Mouse (Mus musculus) cerebellum, adult 9-11 months (tissue): Measurements from ENCODE around the gene Zbed4.
"Not testable (repeated sequence)": the region's sequence is repeated elsewhere in the genome, so short reads cannot be mapped to it uniquely, and the experiment has no call there.

Experiments
- DNase-seq: peaks from one replicate; pipeline ENCODE4 v3.0.0; 2022

Zbed4 gene

GRCm38 (mm10) chr15:88741366-88741765 is 10.1 kb upstream of the Zbed4 start:
- DNase-seq = no peak

- DNase-seq = not testable (repeated sequence)
Observed at GRCm38 (mm10) chr15:88743371-88743770, 8.1 kb upstream of the Zbed4 start.

GRCm38 (mm10) chr15:88745347-88745746 is 6.1 kb upstream of the Zbed4 start:
- DNase-seq = no peak

- DNase-seq = no peak
Observed at GRCm38 (mm10) chr15:88745926-88746325, 5.5 kb upstream of the Zbed4 start.

GRCm38 (mm10) chr15:88749617-88750016 is 1.8 kb upstream of the Zbed4 start:
- peak; percentile 50 for DNase-seq

GRCm38 (mm10) chr15:88750032-88750431 is 1.4 kb upstream of the Zbed4 start:
- DNase-seq = no peak

- peak; percentile 100 for DNase-seq
Observed at GRCm38 (mm10) chr15:88750677-88751563, 540 bp upstream of the Zbed4 start.

GRCm38 (mm10) chr15:88752403-88752733 is 908 bp downstream of the Zbed4 start:
- DNase-seq = no peak

- DNase-seq = no peak
Observed at GRCm38 (mm10) chr15:88754896-88755295, 3.4 kb downstream of the Zbed4 start.

GRCm38 (mm10) chr15:88755761-88756160 is 4.3 kb downstream of the Zbed4 start:
- no peak for DNase-seq

- no peak for DNase-seq
Observed at GRCm38 (mm10) chr15:88758061-88758460, 6.6 kb downstream of the Zbed4 start.

GRCm38 (mm10) chr15:88761551-88761950 is 10.1 kb downstream of the Zbed4 start:
- no peak for DNase-seq

GRCm38 (mm10) chr15:88766139-88766538 is 14.7 kb downstream of the Zbed4 start:
- DNase-seq = not testable (repeated sequence)

- DNase-seq = no peak
Observed at GRCm38 (mm10) chr15:88768537-88768936, 17.1 kb downstream of the Zbed4 start.

GRCm38 (mm10) chr15:88774630-88775029 is 23.2 kb downstream of the Zbed4 start:
- DNase-seq = not testable (repeated sequence)

- DNase-seq = no peak
Observed at GRCm38 (mm10) chr15:88792140-88792850, 40.8 kb downstream of the Zbed4 start.

GRCm38 (mm10) chr15:88794729-88795128 is 43.3 kb downstream of the Zbed4 start:
- DNase-seq = not testable (repeated sequence)

- DNase-seq = no peak
Observed at GRCm38 (mm10) chr15:88799950-88800371, 48.5 kb downstream of the Zbed4 start.

- no peak for DNase-seq
Observed at GRCm38 (mm10) chr15:88800921-88801354, 49.5 kb downstream of the Zbed4 start.

- no peak for DNase-seq
Observed at GRCm38 (mm10) chr15:88801903-88802302, 50.4 kb downstream of the Zbed4 start.

GRCm38 (mm10) chr15:88802348-88802747 is 50.9 kb downstream of the Zbed4 start:
- no peak for DNase-seq

GRCm38 (mm10) chr15:88808121-88808520 is 56.7 kb downstream of the Zbed4 start:
- no peak for DNase-seq

- DNase-seq = no peak
Observed at GRCm38 (mm10) chr15:88810369-88810768, 58.9 kb downstream of the Zbed4 start.

- DNase-seq = no peak
Observed at GRCm38 (mm10) chr15:88813262-88813661, 61.8 kb downstream of the Zbed4 start.
